Mouse (Mus musculus): ENCODE measurements at regions not wholly inside any gene's neighbourhood (a gene's known extent, or its start where the extent isn't known, plus 50 kb on each side); places are given as distances from the start of the nearest gene placed in this dataset.

DNA sequence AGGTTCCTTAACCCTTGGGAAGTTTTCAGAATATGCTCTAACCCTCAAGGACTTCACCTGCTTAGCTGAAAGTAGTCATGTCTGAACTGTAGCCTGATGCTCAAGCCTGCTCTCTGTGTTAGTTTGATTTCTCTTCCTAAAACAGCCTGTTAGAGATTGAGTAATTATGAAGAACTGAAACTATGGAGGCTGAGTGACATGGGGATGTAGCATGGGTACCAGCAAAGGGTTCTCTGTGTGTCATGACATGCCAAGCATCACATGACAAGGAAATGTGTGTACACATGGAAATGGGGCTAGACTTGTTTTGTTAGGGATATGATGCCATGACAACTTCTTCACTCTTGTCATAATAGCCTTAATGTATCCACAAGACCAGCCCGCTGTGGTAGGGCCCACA, 412.2 kb downstream of the Etnk1 start:
- TF ChIP-seq CTCF (IDR thresholded peaks at IDR 0.05; ENCODE audit: low read depth), result no peak
- no peak for TF ChIP-seq EP300 (IDR thresholded peaks at IDR 0.05; ENCODE audit: low read depth)

Measured in liver, postnatal 0 days (tissue).